Mouse (Mus musculus): Measurements from ENCODE around the gene Arhgdig.

DNA sequence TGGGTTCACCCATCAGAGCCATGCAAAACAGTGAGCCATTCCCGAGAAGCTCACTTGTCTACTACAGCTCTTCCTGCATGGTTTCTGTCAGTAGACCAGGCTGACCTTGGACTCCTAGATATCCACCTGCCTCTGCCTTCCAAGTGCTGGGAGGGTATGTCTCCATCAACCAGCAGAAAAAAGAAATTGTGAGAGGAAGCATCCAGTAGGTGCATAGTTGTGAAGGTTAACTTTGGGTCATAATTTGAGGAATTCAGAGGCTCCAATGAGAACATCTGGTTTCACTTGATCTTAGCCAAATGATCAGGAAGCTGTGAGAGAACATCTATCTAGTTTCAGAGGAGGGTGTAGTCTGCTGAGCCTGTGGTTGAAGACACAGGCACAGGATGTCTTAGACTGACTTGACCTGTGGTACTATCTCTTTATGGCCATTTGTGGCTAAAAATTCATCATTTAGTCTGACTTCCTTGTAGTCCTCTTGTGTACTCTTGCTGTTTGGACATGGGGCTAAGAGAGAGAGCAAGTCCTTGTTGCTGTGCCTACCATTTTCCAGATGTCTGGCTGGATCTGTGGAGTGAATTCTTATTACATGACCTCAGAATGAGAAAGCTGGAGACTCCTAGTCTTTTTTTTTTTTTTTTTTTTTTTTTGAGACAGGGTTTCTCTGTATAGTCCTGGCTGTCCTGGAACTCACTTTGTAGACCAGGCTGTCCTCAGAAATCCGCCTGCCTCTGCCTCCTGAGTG is 55.5 kb downstream of the Arhgdig start:
- TF ChIP-seq POLR2A (IDR thresholded peaks at IDR 0.05; ENCODE audit: control insufficient read depth in 1 of 2, insufficient read depth in 1 of 2, low read depth in 1 of 2, low read length in 2 of 2, poor library complexity in 1 of 2) (no peak), ZMIZ1 (IDR thresholded peaks at IDR 0.05; ENCODE audit: low read depth, low read length) (no peak), NELFE (IDR thresholded peaks at IDR 0.05; ENCODE audit: low read depth, low read length) (no peak)
